Mouse (Mus musculus) C2C12 (cell line): ENCODE data around the gene Hebp1. TPM values are rescaled to one million over a fixed set of nuclear protein-coding genes. Genes with fewer than 3 reads are reported as not detected.

Source experiments
- H3K27me3 ChIP-seq: one replicate; pipeline ENCODE4 v1.6.1; 2011; ENCODE audit not compliant: control insufficient read depth, insufficient read depth, insufficient read length
- H3K36me3 ChIP-seq: one replicate; pipeline ENCODE4 v1.6.1; 2011; ENCODE audit not compliant: control insufficient read depth, insufficient read depth
- H3K4me3 ChIP-seq: one replicate; pipeline ENCODE4 v1.5.1; 2011; ENCODE audit warnings: mild to moderate bottlenecking, control low read depth; ENCODE audit not compliant: poor library complexity, insufficient read depth, severe bottlenecking
- H3K79me2 ChIP-seq: one replicate; pipeline ENCODE4 v1.6.1; 2011; ENCODE audit not compliant: control insufficient read depth, insufficient read depth
- H3K79me3 ChIP-seq: one replicate; pipeline ENCODE4 v1.6.1; 2011; ENCODE audit warnings: low read depth, control low read depth
- H3ac ChIP-seq: one replicate; pipeline ENCODE3; 2011; ENCODE audit warnings: low read depth; ENCODE audit not compliant: control insufficient read depth, insufficient read length
- CEBPB ChIP-seq: IDR thresholded peaks from one replicate; pipeline ENCODE4 v1.6.1; 2011; ENCODE audit warnings: low read depth, mild to moderate bottlenecking, control low read depth, moderate library complexity
- CTCF ChIP-seq: IDR thresholded peaks from one replicate; pipeline ENCODE4 v1.5.1; 2011; ENCODE audit not compliant: control insufficient read depth, insufficient read depth, insufficient read length
- FOSL1 ChIP-seq: IDR thresholded peaks from one replicate; pipeline ENCODE4 v1.8.0; 2011; ENCODE audit warnings: mild to moderate bottlenecking, low read length; ENCODE audit not compliant: poor library complexity, insufficient read depth, severe bottlenecking
- MAX ChIP-seq: IDR thresholded peaks from one replicate; pipeline ENCODE4 v1.6.1; 2011; ENCODE audit warnings: mild to moderate bottlenecking, control low read depth
- MYOD1 ChIP-seq: IDR thresholded peaks from one replicate; pipeline ENCODE4 v1.6.1; 2011; ENCODE audit warnings: low read depth; ENCODE audit not compliant: control insufficient read depth, insufficient read length
- MYOG ChIP-seq: IDR thresholded peaks from one replicate; pipeline ENCODE4 v1.6.1; 2011; ENCODE audit not compliant: control insufficient read depth, insufficient read length; ENCODE audit errors: extremely low read depth
- USF1 ChIP-seq: IDR thresholded peaks from one replicate; pipeline ENCODE4 v1.6.1; 2011; ENCODE audit warnings: low read depth, mild to moderate bottlenecking, control low read depth, moderate library complexity
- polyA plus RNA-seq: library from polyadenylated mRNA; unstranded; fragments of >200 nt; fragmentation: generic; extraction: Trizol; gene quantifications from one replicate; pipeline ENCODE4 v1.2.1, GENCODE M21; 2012; ENCODE audit warnings: missing spikeins

The Hebp1 gene
- polyA plus RNA-seq, 1 experiment: 18.4 TPM

DNA sequence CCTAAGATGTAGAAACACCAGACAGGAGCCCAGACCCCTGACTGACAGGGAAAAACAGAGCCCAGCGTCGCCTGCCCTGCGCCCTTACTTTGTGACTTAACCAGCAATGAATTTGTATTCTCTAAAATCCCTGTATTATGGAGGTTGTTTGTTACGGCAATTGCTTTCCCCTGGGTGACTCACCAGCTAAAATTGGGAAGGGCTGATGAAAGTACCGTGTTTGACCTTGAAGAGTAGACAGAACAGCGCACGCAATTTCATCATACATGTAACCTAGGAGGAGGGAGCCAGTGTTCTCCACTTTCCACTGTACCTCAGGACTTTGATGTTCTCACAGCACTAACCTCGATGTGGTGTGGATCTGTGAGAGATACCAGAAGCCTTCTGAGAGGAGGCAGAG is 4.8 kb downstream of the Hebp1 start:
- TF ChIP-seq MYOD1: no peak
- TF ChIP-seq CTCF: no peak
- TF ChIP-seq FOSL1: no peak
- TF ChIP-seq CEBPB: no peak
- TF ChIP-seq MAX: no peak
- no peak for TF ChIP-seq MYOG
- no peak overlapping the region for H3K4me3 ChIP-seq

DNA sequence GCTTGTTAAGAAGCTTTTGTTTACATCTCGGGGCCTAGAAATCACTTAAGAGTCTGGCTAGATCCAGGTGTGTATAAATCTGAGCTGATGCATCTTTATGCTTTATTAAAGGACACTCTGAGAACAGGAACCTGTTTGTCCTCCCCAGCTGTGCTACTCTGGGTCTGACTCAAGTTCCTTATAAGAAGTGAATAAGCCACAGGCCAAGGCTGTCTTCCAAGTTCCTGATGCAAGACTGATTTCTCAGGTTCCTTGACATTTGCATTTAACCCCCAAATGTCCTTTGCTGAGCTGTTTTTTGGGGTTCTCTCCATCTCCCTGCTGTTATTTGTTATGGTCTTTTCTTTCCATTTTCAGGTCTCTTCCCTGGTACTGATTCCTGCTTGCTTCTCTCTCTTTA is 5.9 kb downstream of the Hebp1 start:
- Histone ChIP-seq H3K36me3 (no peaks in the 10 kb centered on the region), H3ac (no peak overlapping the region), H3K79me2 (no peaks in the 10 kb centered on the region), H3K27me3 (no peaks in the 10 kb centered on the region), H3K79me3 (no peaks in the 10 kb centered on the region), H3K4me3 (no peak overlapping the region)
- TF ChIP-seq MAX: no peak
- TF ChIP-seq MYOG: no peak
- TF ChIP-seq USF1: no peak
- TF ChIP-seq CEBPB: no peak
- TF ChIP-seq MYOD1: no peak
- no peak for TF ChIP-seq CTCF
- TF ChIP-seq FOSL1: no peak

More for the DNA sequence above, 4.8 kb downstream of the Hebp1 start:
- Histone ChIP-seq H3ac (no peak overlapping the region), H3K27me3 (no peaks in the 10 kb centered on the region), H3K79me3 (no peaks in the 10 kb centered on the region), H3K36me3 (no peaks in the 10 kb centered on the region), H3K79me2 (no peaks in the 10 kb centered on the region)

- Histone ChIP-seq H3K79me3 (no peaks in the 10 kb centered on the region), H3ac (no peak overlapping the region), H3K36me3 (no peaks in the 10 kb centered on the region), H3K27me3 (no peaks in the 10 kb centered on the region), H3K79me2 (no peaks in the 10 kb centered on the region), H3K4me3 (no peak overlapping the region)
- TF ChIP-seq MYOG (no peak), CTCF (no peak), FOSL1 (no peak), USF1 (no peak), MYOD1 (no peak), CEBPB (no peak), MAX (no peak)
Observed at GRCm38 (mm10) chr6:135190122-135190521, 7.7 kb downstream of the Hebp1 start.

GRCm38 (mm10) chr6:135188629-135189028 is 9.2 kb downstream of the Hebp1 start:
- no peaks in the 10 kb centered on the region for H3K36me3 ChIP-seq
- no peak overlapping the region for H3K4me3 ChIP-seq
- H3K79me2 ChIP-seq: no peaks in the 10 kb centered on the region
- no peak for TF ChIP-seq MYOD1
- no peak for TF ChIP-seq CEBPB
- no peak for TF ChIP-seq MYOG
- no peak for TF ChIP-seq CTCF
- H3ac ChIP-seq: no peak overlapping the region
- no peaks in the 10 kb centered on the region for H3K79me3 ChIP-seq
- H3K27me3 ChIP-seq: no peaks in the 10 kb centered on the region

DNA sequence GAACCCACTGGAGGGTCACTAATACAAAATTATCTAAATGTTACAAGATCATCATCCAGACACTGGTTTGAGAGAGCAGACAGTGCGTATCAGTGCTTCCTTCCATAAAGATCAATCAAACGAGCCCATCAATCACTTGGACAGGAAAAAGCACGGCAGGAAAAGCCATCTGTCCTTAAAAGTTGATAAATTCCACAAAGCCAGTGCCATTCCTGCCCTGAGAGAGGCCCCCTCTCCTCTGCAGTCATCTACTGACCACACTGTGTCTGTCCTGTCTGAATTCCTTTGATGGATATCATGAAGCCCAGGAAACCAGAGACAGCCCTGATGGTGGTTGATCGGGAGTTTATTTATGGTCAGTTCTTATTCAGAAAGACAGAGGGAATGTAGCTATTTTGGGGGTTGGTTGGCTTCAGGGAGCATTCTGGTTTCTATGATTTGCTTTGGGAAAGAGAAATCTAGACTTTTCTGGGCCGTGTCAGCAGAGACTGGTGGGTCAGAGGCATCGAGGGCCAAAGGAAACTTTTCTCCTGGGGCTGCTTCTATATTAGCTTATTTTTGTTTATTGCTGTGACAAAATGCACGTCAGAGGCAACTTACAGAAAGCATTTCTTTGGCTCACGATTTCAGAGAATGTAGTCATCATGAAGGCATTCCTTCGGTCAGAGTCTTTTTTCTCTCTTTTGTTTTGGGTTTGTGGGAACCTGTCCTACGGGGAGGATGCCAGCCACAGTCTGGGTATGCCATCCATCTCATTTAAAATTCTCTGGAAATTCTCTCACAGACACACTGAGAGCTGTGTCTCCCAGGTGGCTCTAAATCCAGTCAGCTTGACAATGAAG is 10.5 kb downstream of the Hebp1 start:
- Histone ChIP-seq H3K27me3 (no peaks in the 10 kb centered on the region), H3K79me3 (no peaks in the 10 kb centered on the region), H3K36me3 (no peaks in the 10 kb centered on the region), H3ac (peak overlapping the region; percentile 40), H3K4me3 (no peak overlapping the region), H3K79me2 (no peaks in the 10 kb centered on the region)
- peak; percentile 88 for TF ChIP-seq USF1
- no peak for TF ChIP-seq MAX

GRCm38 (mm10) chr6:135183961-135184360 is 13.9 kb downstream of the Hebp1 start:
- no peak for TF ChIP-seq FOSL1
- no peak for TF ChIP-seq CEBPB
- TF ChIP-seq MYOD1: no peak
- TF ChIP-seq CTCF: no peak
- TF ChIP-seq USF1: no peak
- no peak for TF ChIP-seq MAX
- no peak for TF ChIP-seq MYOG
- Histone ChIP-seq H3K4me3 (no peak overlapping the region), H3K36me3 (no peaks in the 10 kb centered on the region), H3ac (no peak overlapping the region), H3K79me3 (no peaks in the 10 kb centered on the region), H3K79me2 (no peaks in the 10 kb centered on the region), H3K27me3 (no peaks in the 10 kb centered on the region)
